Mouse (Mus musculus): ENCODE data around the gene Hist1h2bh.

The Hist1h2bh gene

GRCm38 (mm10) chr13:23501511-23501910, 41.7 kb downstream of the Hist1h2bh start:
- no peak for DNase-seq

- DNase-seq, result peak; percentile 74
These were observed 42.6 kb downstream of the Hist1h2bh start for GRCm38 (mm10) chr13:23500424-23501200.

GRCm38 (mm10) chr13:23499943-23500342, 43.2 kb downstream of the Hist1h2bh start:
- DNase-seq, result no peak

GRCm38 (mm10) chr13:23498653-23499052, 44.5 kb downstream of the Hist1h2bh start:
- DNase-seq, result no peak

- DNase-seq, result no peak
These were observed 45.4 kb downstream of the Hist1h2bh start for GRCm38 (mm10) chr13:23497656-23498321.

GRCm38 (mm10) chr13:23495526-23495925, 47.7 kb downstream of the Hist1h2bh start:
- DNase-seq, result no peak

GRCm38 (mm10) chr13:23491990-23492389, 51.2 kb downstream of the Hist1h2bh start:
- DNase-seq, result no peak
